Mouse (Mus musculus) hindbrain, embryonic 16.5 days (tissue): Measurements from ENCODE around the gene Dcaf11. TPM values are rescaled to one million over a fixed set of nuclear protein-coding genes. Genes with fewer than 3 reads are reported as not detected.
A peak's percentile ranks its signal among the peaks of the same experiment; 100 is the strongest.

Experiments
- ATAC-seq: fragments of 200-750 bp; cut with Nextera tagmentation; 2 replicates; pipeline ENCODE4 v1.8.0; 2017; ENCODE audit warnings: moderate TSS enrichment, moderate library complexity
- H3K27ac ChIP-seq: fragments of 300-500 bp; sonication (generic); 2 replicates; pipeline ENCODE4 v1.5.1; 2014; ENCODE audit warnings: low read depth, mild to moderate bottlenecking, control low read depth, low read length, moderate library complexity
- H3K27me3 ChIP-seq: fragments of 300-500 bp; sonication (generic); replicated peaks from 2 replicates; pipeline ENCODE4 v1.6.1; 2014; ENCODE audit warnings: low read length; ENCODE audit not compliant: control insufficient read depth, insufficient read depth
- H3K36me3 ChIP-seq: fragments of 300-500 bp; sonication (generic); 2 replicates; pipeline ENCODE4 v1.6.1; 2014; ENCODE audit warnings: mild to moderate bottlenecking, low read length, moderate library complexity, mixed read lengths; ENCODE audit not compliant: control insufficient read depth, insufficient read depth
- H3K4me1 ChIP-seq: fragments of 300-500 bp; sonication (generic); 2 replicates; pipeline ENCODE4 v1.6.1; 2014; ENCODE audit warnings: low read depth, low read length; ENCODE audit not compliant: control insufficient read depth, insufficient read depth
- H3K4me2 ChIP-seq: fragments of 300-500 bp; sonication (generic); 2 replicates; pipeline ENCODE4 v1.6.1; 2014; ENCODE audit warnings: mild to moderate bottlenecking, low read length, control low read depth, moderate library complexity
- H3K4me3 ChIP-seq: fragments of 300-500 bp; sonication (generic); 2 replicates; pipeline ENCODE4 v1.5.1; 2014; ENCODE audit warnings: mild to moderate bottlenecking, low read length, control low read depth, moderate library complexity
- H3K9ac ChIP-seq: fragments of 300-500 bp; sonication (generic); 2 replicates; pipeline ENCODE4 v1.6.1; 2014; ENCODE audit warnings: low read depth, mild to moderate bottlenecking, control low read depth, low read length, moderate library complexity
- H3K9me3 ChIP-seq: fragments of 300-500 bp; sonication (generic); 2 replicates; pipeline ENCODE4 v1.6.1; 2014; ENCODE audit warnings: mild to moderate bottlenecking, low read length, moderate library complexity; ENCODE audit not compliant: control insufficient read depth
- WGBS: fragments of 180-500 bp; shearing (Covaris S2); extraction: QIAGEN DNeasy Blood & Tissue Kit; methylation state at CpG from one replicate; pipeline ENCODE4 v1.1.7; 2014; 5-methylcytosine and 5-hydroxymethylcytosine counted together
- polyA plus RNA-seq: library from polyadenylated mRNA; unstranded; fragments of >200 nt; fragmentation: Nextera tagmentation; extraction: Ambion mirVana; gene quantifications from 2 replicates; pipeline ENCODE4 v1.2.1, GENCODE M21; 2015

Gene Dcaf11
- polyA plus RNA-seq, 1 experiment from 2014 or later = 110 TPM

DNA sequence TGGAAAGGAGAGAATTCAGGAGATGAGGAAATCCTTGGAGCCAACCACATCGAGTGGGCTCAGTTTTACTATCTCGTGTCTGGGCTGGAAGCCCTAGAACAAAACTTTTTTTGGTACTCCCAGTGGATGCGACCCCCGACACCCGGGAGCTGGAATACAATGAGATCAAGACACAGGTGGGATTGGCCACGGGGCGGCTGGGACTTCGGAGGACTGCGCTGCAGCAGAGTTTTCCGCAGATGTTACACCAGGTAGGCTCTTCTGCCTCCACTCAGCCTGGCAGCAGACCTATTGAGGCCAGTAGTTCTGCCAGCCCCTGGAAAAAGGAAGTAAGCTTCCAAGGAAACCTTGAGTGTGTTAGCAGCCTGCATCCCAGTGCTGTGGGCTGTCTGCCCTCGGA, 3.4 kb downstream of the Dcaf11 start:
- 93% methylated on average over 11 of the region's 11 CpGs for WGBS
- no peaks in the 10 kb centered on the region for H3K27me3 ChIP-seq
- ATAC-seq = no peak

DNA sequence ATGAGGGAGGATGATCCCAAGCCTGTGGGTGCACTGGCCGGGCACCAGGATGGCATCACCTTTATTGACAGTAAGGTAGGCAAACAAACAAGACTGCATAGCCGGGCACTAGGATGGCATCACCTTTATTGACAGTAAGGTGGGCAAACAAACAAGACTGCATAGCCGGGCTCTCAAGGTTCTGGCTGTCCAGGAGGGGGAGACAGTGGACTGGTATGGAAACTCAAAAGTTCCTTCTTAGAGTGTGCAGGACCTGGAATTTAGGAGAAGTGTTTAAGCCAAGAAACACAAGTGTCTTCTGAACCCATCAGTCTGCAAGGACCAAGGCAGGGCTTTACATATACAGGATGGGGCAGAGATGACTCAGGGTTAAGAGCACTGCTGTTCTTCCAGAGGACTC, 5.9 kb downstream of the Dcaf11 start:
- H3K4me3 ChIP-seq = no peak overlapping the region
- H3K27me3 ChIP-seq = no peaks in the 10 kb centered on the region
- peaks cover 30% of the 10 kb centered on the region for H3K36me3 ChIP-seq
- no peak overlapping the region for H3K9ac ChIP-seq
- peaks cover 13% of the 10 kb centered on the region for H3K4me1 ChIP-seq
- H3K9me3 ChIP-seq = no peaks in the 10 kb centered on the region
- 83% methylated on average over 3 of the region's 3 CpGs for WGBS
- H3K27ac ChIP-seq = no peak overlapping the region
- ATAC-seq = no peak
- no peak overlapping the region for H3K4me2 ChIP-seq

More for the DNA sequence above, 3.4 kb downstream of the Dcaf11 start:
- Histone ChIP-seq H3K36me3 (peaks cover 24% of the 10 kb centered on the region), H3K4me1 (peaks cover 15% of the 10 kb centered on the region), H3K4me3 (no peak overlapping the region), H3K9me3 (no peaks in the 10 kb centered on the region), H3K27ac (no peak overlapping the region), H3K4me2 (no peak overlapping the region), H3K9ac (no peak overlapping the region)

DNA sequence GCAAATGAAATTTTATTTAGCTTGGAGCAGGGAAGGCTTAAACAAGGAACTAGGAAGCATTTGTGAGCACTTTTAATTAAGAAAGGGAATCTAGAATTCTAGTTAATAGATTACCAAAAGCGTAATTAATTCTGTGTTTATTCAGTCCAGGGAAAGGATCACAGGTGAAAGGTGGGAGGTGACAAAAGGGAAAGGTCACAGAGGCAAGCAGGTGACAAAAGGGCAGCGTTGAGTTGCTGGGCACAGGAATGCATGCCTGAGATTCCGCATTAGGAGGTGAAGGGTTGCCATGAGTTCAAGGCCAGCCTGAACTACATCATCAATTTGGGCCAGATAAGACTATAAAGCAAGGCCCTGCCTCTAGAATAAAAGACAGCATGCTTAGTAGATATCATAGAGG, 7.7 kb downstream of the Dcaf11 start:
- no peak for ATAC-seq
- Histone ChIP-seq H3K9ac (no peak overlapping the region), H3K4me3 (no peak overlapping the region), H3K9me3 (no peaks in the 10 kb centered on the region), H3K36me3 (peaks cover 30% of the 10 kb centered on the region), H3K27me3 (no peaks in the 10 kb centered on the region), H3K4me1 (no peaks in the 10 kb centered on the region), H3K27ac (no peak overlapping the region), H3K4me2 (no peak overlapping the region)
- WGBS = 86% methylated on average over 3 of the region's 3 CpGs

DNA sequence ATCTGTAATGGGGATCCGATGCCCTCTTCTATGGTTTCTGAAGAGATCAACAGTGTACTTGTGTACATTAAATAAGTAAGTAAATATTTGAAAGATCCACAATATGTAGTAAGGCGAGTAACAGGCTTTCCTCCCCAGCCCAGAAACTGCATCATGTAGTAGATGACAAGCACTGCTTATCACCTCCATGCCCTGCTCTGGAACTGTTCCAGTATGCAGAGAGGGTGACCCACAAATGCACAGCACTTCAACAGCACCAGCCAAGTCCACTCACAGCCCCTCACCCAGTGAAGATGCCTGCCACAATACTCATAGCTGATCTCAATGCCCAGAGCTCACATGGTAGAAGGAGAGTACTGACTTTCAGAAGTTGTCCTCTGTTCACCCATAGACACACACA, 10.8 kb downstream of the Dcaf11 start:
- no peak for ATAC-seq
- 89% methylated on average over 2 of the region's 2 CpGs for WGBS
- H3K4me2 ChIP-seq = no peak overlapping the region
- no peaks in the 10 kb centered on the region for H3K9me3 ChIP-seq
- H3K27ac ChIP-seq = no peak overlapping the region
- no peak overlapping the region for H3K9ac ChIP-seq
- no peak overlapping the region for H3K4me3 ChIP-seq
- H3K36me3 ChIP-seq = peaks cover 20% of the 10 kb centered on the region
- H3K27me3 ChIP-seq = no peaks in the 10 kb centered on the region
- H3K4me1 ChIP-seq = no peaks in the 10 kb centered on the region

DNA sequence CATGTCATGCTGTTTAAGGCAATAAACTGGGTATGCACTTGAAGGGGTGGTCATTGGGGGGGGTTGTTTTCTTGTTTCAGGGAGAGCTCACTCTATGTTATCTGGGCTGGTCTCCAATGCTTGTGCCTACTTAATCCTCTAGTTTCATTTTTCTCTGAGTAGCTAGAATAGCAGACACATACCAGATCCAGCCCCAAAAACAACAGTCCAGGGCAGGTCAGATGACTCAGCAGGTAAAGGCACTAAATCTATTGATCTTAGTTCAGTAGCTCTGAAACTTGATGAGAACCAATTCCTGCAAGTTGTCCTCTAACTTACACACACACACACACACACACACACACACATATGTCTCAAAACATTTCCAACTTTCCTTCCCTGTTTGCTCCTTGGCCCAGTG, 12.0 kb downstream of the Dcaf11 start:
- no peak for ATAC-seq
- no peaks in the 10 kb centered on the region for H3K4me1 ChIP-seq

DNA sequence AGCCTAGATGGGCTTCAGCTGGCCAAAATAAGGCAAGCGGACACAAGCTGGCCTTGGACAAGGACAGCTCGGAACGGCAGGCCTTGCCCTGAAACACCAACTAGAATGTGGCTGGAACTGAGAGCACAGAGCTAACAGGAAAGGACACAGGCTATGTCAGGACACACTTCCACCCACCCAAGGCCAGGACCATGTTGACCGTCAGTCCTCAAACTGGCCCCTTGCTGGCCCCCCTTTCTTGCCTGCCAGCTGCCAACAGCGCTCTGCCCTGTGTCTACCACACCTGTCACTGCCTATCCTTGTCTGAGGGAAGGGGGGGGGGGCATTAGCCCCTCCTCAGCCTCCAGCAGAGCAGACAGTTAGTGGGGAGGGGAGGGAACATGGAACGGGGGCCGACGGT, 15.5 kb downstream of the Dcaf11 start, which contains the start of gene Fitm1:
Fitm1 (plus strand) TSS at position 316 of the 400 bp plus-strand sequence.
- no peaks in the 10 kb centered on the region for H3K9me3 ChIP-seq
- H3K4me3 ChIP-seq = no peak within 1 kb of the TSS
- H3K9ac ChIP-seq = no peak within 1 kb of the TSS
- H3K36me3 ChIP-seq = no peaks in the 10 kb centered on the region
- no peak within 1 kb of the TSS for H3K27ac ChIP-seq
- WGBS = 87% methylated on average over 8 of the region's 8 CpGs
- H3K27me3 ChIP-seq = no peaks in the 10 kb centered on the region
- H3K4me1 ChIP-seq = peaks cover 5% of the 10 kb centered on the region
- no peak within 1 kb of the TSS for H3K4me2 ChIP-seq
- no peak for ATAC-seq

More for the DNA sequence above, 12.0 kb downstream of the Dcaf11 start:
- H3K4me3 ChIP-seq = no peak overlapping the region
- H3K27ac ChIP-seq = no peak overlapping the region
- no peaks in the 10 kb centered on the region for H3K9me3 ChIP-seq
- no peak overlapping the region for H3K9ac ChIP-seq
- H3K36me3 ChIP-seq = peaks cover 9% of the 10 kb centered on the region
- H3K27me3 ChIP-seq = no peaks in the 10 kb centered on the region
- H3K4me2 ChIP-seq = no peak overlapping the region

DNA sequence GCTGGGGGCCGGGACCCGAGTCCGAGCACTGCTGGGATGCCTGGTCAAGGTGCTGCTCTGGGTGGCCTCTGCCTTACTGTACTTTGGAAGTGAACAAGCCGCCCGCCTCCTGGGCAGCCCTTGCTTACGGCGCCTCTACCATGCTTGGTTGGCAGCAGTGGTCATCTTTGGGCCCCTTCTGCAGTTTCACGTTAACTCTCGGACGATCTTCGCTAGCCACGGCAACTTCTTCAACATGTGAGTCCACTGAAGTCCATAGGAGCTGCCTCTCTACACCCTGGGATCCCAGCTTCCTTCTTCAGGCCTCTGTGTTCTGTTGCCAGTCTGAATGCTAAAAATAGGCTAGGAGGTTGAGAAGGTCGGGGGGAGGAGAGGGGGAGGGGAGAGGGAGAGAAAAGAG, 15.9 kb downstream of the Dcaf11 start:
- Histone ChIP-seq H3K9ac (no peak overlapping the region), H3K4me2 (no peak overlapping the region), H3K9me3 (no peaks in the 10 kb centered on the region), H3K36me3 (peaks cover 2% of the 10 kb centered on the region; the same call in 1 of the 2 replicates), H3K27ac (no peak overlapping the region), H3K27me3 (no peaks in the 10 kb centered on the region), H3K4me1 (peaks cover 5% of the 10 kb centered on the region), H3K4me3 (no peak overlapping the region)
- ATAC-seq = no peak
- WGBS = 74% methylated on average over 13 of the region's 13 CpGs

DNA sequence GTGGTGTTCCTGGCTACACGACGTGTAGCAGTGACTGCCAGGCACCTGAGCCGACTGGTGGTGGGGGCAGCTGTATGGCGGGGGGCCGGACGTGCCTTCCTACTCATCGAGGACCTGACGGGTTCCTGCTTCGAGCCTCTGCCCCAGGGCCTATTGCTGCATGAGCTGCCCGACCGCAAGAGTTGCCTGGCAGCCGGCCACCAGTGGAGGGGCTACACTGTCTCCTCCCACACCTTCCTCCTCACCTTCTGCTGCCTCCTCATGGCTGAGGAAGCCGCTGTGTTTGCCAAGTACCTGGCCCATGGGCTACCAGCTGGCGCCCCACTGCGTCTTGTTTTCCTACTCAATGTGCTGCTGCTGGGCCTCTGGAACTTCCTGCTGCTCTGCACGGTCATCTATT, 16.6 kb downstream of the Dcaf11 start:
- H3K27ac ChIP-seq = no peak overlapping the region
- H3K4me2 ChIP-seq = no peak overlapping the region
- peaks cover 5% of the 10 kb centered on the region for H3K4me1 ChIP-seq
- no peak overlapping the region for H3K4me3 ChIP-seq
- H3K9ac ChIP-seq = no peak overlapping the region
- H3K27me3 ChIP-seq = no peaks in the 10 kb centered on the region
- peaks cover 6% of the 10 kb centered on the region for H3K36me3 ChIP-seq
- H3K9me3 ChIP-seq = no peaks in the 10 kb centered on the region
- 77% methylated on average over 16 of the region's 16 CpGs for WGBS
- no peak for ATAC-seq

DNA sequence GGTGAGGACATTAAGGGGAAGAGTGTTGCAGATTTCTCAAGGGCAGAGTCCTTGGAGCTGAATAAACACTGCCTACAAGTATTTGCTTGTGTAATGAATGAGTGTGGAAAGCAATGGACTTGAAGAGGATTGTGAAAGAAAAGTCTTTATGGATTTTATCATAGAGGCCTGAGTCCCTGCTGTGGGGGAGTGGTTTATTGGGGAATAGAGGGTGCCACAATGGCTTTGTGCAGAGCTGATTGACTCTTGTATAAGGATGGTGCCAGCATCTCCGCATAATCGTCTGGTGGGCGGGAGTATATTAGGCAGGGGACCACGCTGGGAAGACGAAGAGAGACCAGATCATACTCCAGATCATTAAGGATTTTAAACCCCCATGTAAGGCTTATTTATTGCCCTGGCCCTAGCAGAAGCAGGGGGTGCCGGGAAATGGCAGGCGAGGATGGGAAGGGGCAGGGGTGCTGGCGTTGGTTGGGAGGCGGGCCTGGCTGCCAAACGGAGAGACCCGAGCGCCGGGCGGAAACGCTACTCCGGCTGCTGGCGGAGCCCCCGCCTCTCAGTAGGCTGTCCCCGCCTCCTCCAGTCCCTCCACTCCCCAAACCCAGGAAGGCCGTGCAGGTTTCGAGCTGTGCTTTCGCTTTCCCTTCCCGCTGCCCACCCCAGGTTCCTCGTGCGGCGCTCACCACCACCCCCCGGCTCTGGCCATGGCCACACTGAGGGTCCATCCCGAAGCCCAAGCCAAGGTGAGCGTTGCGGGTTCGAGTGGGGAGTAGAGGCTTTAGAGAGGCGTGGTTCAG, 18.3 kb downstream of the Dcaf11 start, which contains the start of gene Psme1:
Psme1 (plus strand) TSS at position 253 of the 797 bp plus-strand sequence.
- peaks cover 9% of the 10 kb centered on the region for H3K36me3 ChIP-seq
- peak within 1 kb of the TSS; percentile 93 for H3K4me2 ChIP-seq
- peak within 1 kb of the TSS; percentile 89 for H3K27ac ChIP-seq
- H3K9me3 ChIP-seq = no peaks in the 10 kb centered on the region
- peaks cover 5% of the 10 kb centered on the region for H3K4me1 ChIP-seq
- peak; percentile 95 for ATAC-seq
- no peaks in the 10 kb centered on the region for H3K27me3 ChIP-seq
- H3K9ac ChIP-seq = peak within 1 kb of the TSS; percentile 93
- peak within 1 kb of the TSS; percentile 71 for H3K4me3 ChIP-seq
- whole genome bisulfite sequencing = under 1% methylated on average over 32 of the region's 32 CpGs
